Mouse (Mus musculus): ENCODE data around the gene Tlk1. TPM values are rescaled to one million over a fixed set of nuclear protein-coding genes. Genes with fewer than 3 reads are reported as not detected.

Tlk1 gene
- polyA plus RNA-seq, 1 experiment = 9.4 TPM

DNA sequence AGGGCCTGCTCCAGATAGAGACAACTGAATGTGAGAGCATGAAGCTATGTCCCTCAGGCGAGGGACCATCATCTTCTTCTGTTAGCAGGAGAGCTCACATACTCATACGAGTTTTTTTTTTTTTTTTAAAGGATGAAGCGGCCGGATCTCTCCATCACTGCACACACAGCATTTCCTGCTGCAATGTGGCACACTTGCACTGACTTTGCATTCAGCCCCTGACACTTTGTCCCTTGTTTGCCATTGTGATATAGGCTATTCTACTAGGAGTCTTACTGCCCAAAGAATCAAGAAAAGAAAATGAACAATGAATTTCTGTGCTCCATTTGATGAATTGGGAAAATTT lies 10.8 kb upstream of the Tlk1 start:
- Histone ChIP-seq H3K4me2 (ENCODE audit: low read depth) (no peak overlapping the region), H3K36me3 (ENCODE audit: control insufficient read depth, insufficient read depth) (no peaks in the 10 kb centered on the region), H3K79me2 (ENCODE audit: control insufficient read depth, insufficient read depth) (no peaks in the 10 kb centered on the region), H3K4me3 (no peak overlapping the region), H3K27me3 (ENCODE audit: control insufficient read depth, insufficient read depth, insufficient read length) (no peaks in the 10 kb centered on the region), H3ac (ENCODE audit: control insufficient read depth, insufficient read length) (no peak overlapping the region)
- TF ChIP-seq MYOG (IDR thresholded peaks at IDR 0.05; ENCODE audit: control insufficient read depth in 1 of 3, insufficient read depth in 1 of 3, insufficient read length in 2 of 3, low read depth in 2 of 3) (no peak), SRF (IDR thresholded peaks at IDR 0.05; ENCODE audit: control insufficient read depth, insufficient read length, low read depth) (no peak), POLR2A (IDR thresholded peaks at IDR 0.05; ENCODE audit: insufficient read length, low read depth) (no peak), POLR2AphosphoS2 (IDR thresholded peaks at IDR 0.05; ENCODE audit: insufficient read length, low read depth) (no peak), CEBPB (IDR thresholded peaks at IDR 0.05; ENCODE audit: insufficient read depth, poor library complexity, severe bottlenecking) (no peak), USF1 (IDR thresholded peaks at IDR 0.05; ENCODE audit: low read depth) (no peak), TCF3 (IDR thresholded peaks at IDR 0.05; ENCODE audit: insufficient read length, low read depth) (no peak), MAX (IDR thresholded peaks at IDR 0.05; ENCODE audit: low read depth) (no peak), E2F4 (IDR thresholded peaks at IDR 0.05; ENCODE audit: insufficient read depth) (no peak), MYOD1 (IDR thresholded peaks at IDR 0.05; ENCODE audit: control insufficient read depth in 1 of 3, insufficient read length in 2 of 3, low read depth in 2 of 3) (no peak), TCF12 (IDR thresholded peaks at IDR 0.05; ENCODE audit: insufficient read depth, poor library complexity, severe bottlenecking) (no peak), REST (IDR thresholded peaks at IDR 0.05; ENCODE audit: insufficient read depth, insufficient read length) (no peak)

DNA sequence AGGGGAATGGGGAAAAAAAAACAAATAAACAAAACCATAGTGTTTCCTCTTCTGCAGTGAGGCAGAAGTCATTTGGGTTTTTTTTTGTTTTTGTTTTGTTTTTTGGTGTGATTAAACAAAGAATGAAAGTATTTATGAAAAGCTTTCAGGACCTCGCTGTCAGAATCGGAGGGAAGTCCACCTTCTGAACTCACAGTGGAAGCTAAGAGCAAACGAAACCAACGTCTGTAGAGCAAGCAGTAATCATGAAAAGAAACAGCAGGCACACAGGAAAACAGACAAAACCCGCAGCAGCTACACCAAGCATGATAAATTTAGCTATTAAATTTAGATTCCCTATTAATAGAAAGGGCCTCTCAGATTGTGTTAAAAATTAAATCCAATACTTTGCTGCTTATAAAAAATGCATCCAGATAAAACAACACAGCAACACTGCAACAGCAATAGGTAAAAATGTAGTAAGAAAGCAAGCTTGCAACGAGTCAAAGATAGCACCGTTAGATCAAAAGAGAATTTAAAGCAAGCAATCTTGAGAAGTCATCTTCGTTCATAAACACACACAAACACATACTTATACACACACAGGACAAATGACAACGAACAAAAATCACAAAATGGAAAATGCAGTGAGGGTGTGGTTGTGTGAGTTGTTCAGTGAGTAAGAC lies 10.2 kb upstream of the Tlk1 start:
- Histone ChIP-seq H3ac (ENCODE audit: control insufficient read depth, insufficient read length) (no peak overlapping the region), H3K36me3 (ENCODE audit: control insufficient read depth, insufficient read depth) (no peaks in the 10 kb centered on the region), H3K27me3 (ENCODE audit: control insufficient read depth, insufficient read depth, insufficient read length) (no peaks in the 10 kb centered on the region), H3K4me2 (ENCODE audit: low read depth) (no peak overlapping the region), H3K79me2 (ENCODE audit: control insufficient read depth, insufficient read depth) (no peaks in the 10 kb centered on the region), H3K4me3 (no peak overlapping the region)
- no peak for TF ChIP-seq MYOG (IDR thresholded peaks at IDR 0.05; ENCODE audit: control insufficient read depth in 1 of 3, insufficient read depth in 1 of 3, insufficient read length in 2 of 3, low read depth in 2 of 3)
- TF ChIP-seq SRF (IDR thresholded peaks at IDR 0.05; ENCODE audit: control insufficient read depth, insufficient read length, low read depth) = no peak
- no peak for TF ChIP-seq REST (IDR thresholded peaks at IDR 0.05; ENCODE audit: insufficient read depth, insufficient read length)
- TF ChIP-seq MAX (IDR thresholded peaks at IDR 0.05; ENCODE audit: low read depth) = no peak
- no peak for TF ChIP-seq TCF3 (IDR thresholded peaks at IDR 0.05; ENCODE audit: insufficient read length, low read depth)
- no peak for TF ChIP-seq E2F4 (IDR thresholded peaks at IDR 0.05; ENCODE audit: insufficient read depth)
- no peak for TF ChIP-seq CEBPB (IDR thresholded peaks at IDR 0.05; ENCODE audit: insufficient read depth, poor library complexity, severe bottlenecking)
- TF ChIP-seq MYOD1 (IDR thresholded peaks at IDR 0.05; ENCODE audit: control insufficient read depth in 1 of 3, insufficient read length in 2 of 3, low read depth in 2 of 3) = no peak
- no peak for TF ChIP-seq POLR2AphosphoS2 (IDR thresholded peaks at IDR 0.05; ENCODE audit: insufficient read length, low read depth)
- TF ChIP-seq TCF12 (IDR thresholded peaks at IDR 0.05; ENCODE audit: insufficient read depth, poor library complexity, severe bottlenecking) = no peak
- TF ChIP-seq USF1 (IDR thresholded peaks at IDR 0.05; ENCODE audit: low read depth) = no peak
- TF ChIP-seq POLR2A (IDR thresholded peaks at IDR 0.05; ENCODE audit: insufficient read length, low read depth) = no peak

DNA sequence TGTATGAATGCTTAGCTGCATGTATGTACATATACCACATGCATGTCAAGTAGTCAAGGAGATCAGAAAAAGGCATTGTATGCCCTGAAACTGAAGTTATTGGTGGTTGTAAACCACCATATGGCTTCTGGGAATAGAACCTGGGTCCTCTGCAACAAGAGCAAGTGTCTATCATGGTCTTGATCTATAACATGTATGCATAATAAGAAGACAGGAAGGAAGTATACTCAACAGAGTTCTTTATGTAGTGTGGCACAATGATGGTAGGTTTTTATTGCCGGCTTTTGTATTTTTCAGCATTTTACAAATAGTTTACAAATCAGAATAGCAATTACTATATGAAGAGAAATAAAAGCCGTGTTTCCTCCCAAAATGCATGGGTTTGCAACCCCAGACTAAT lies 9.7 kb upstream of the Tlk1 start:
- no peak for TF ChIP-seq MYOG (IDR thresholded peaks at IDR 0.05; ENCODE audit: control insufficient read depth in 1 of 3, insufficient read depth in 1 of 3, insufficient read length in 2 of 3, low read depth in 2 of 3)
- TF ChIP-seq POLR2AphosphoS2 (IDR thresholded peaks at IDR 0.05; ENCODE audit: insufficient read length, low read depth) = no peak
- no peak for TF ChIP-seq POLR2A (IDR thresholded peaks at IDR 0.05; ENCODE audit: insufficient read length, low read depth)
- no peak for TF ChIP-seq CEBPB (IDR thresholded peaks at IDR 0.05; ENCODE audit: insufficient read depth, poor library complexity, severe bottlenecking)
- no peak for TF ChIP-seq MAX (IDR thresholded peaks at IDR 0.05; ENCODE audit: low read depth)
- TF ChIP-seq TCF3 (IDR thresholded peaks at IDR 0.05; ENCODE audit: insufficient read length, low read depth) = no peak
- TF ChIP-seq TCF12 (IDR thresholded peaks at IDR 0.05; ENCODE audit: insufficient read depth, poor library complexity, severe bottlenecking) = no peak
- H3K27me3 ChIP-seq (ENCODE audit: control insufficient read depth, insufficient read depth, insufficient read length) = no peaks in the 10 kb centered on the region
- H3K4me2 ChIP-seq (ENCODE audit: low read depth) = no peak overlapping the region
- H3K79me2 ChIP-seq (ENCODE audit: control insufficient read depth, insufficient read depth) = no peaks in the 10 kb centered on the region
- no peak overlapping the region for H3ac ChIP-seq (ENCODE audit: control insufficient read depth, insufficient read length)
- no peak overlapping the region for H3K4me3 ChIP-seq
- no peaks in the 10 kb centered on the region for H3K36me3 ChIP-seq (ENCODE audit: control insufficient read depth, insufficient read depth)

DNA sequence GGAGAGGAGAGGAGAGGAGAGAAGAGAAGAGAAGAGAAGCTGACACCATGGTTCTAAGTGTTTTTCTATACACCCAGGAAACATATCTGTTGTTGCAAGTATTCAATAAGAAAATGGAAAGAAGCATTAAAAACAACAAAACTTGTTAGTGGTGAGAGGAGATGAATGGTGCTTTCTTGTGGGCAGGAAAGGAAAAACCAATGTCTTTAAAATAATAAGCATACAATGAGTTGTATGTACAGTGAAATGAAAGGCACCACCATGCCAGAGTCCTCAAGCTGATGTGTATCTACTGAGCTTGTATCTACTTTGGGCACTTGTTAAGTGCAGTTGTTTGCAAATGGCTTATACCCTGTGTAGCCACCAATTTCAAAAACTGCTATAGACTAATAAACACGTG lies 7.7 kb upstream of the Tlk1 start:
- no peak overlapping the region for H3K4me3 ChIP-seq
- no peaks in the 10 kb centered on the region for H3K27me3 ChIP-seq (ENCODE audit: control insufficient read depth, insufficient read depth, insufficient read length)
- H3K4me2 ChIP-seq (ENCODE audit: low read depth) = no peak overlapping the region
- H3K36me3 ChIP-seq (ENCODE audit: control insufficient read depth, insufficient read depth) = no peaks in the 10 kb centered on the region
- H3ac ChIP-seq (ENCODE audit: control insufficient read depth, insufficient read length) = no peak overlapping the region
- H3K79me2 ChIP-seq (ENCODE audit: control insufficient read depth, insufficient read depth) = no peaks in the 10 kb centered on the region
- no peak for TF ChIP-seq TCF3 (IDR thresholded peaks at IDR 0.05; ENCODE audit: insufficient read length, low read depth)
- TF ChIP-seq TCF12 (IDR thresholded peaks at IDR 0.05; ENCODE audit: insufficient read depth, poor library complexity, severe bottlenecking) = no peak
- TF ChIP-seq USF1 (IDR thresholded peaks at IDR 0.05; ENCODE audit: low read depth) = no peak
- TF ChIP-seq E2F4 (IDR thresholded peaks at IDR 0.05; ENCODE audit: insufficient read depth) = no peak
- no peak for TF ChIP-seq MAX (IDR thresholded peaks at IDR 0.05; ENCODE audit: low read depth)
- no peak for TF ChIP-seq CEBPB (IDR thresholded peaks at IDR 0.05; ENCODE audit: insufficient read depth, poor library complexity, severe bottlenecking)
- no peak for TF ChIP-seq SRF (IDR thresholded peaks at IDR 0.05; ENCODE audit: control insufficient read depth, insufficient read length, low read depth)
- TF ChIP-seq REST (IDR thresholded peaks at IDR 0.05; ENCODE audit: insufficient read depth, insufficient read length) = no peak
- TF ChIP-seq POLR2AphosphoS2 (IDR thresholded peaks at IDR 0.05; ENCODE audit: insufficient read length, low read depth) = no peak
- no peak for TF ChIP-seq POLR2A (IDR thresholded peaks at IDR 0.05; ENCODE audit: insufficient read length, low read depth)
- TF ChIP-seq MYOD1 (IDR thresholded peaks at IDR 0.05; ENCODE audit: control insufficient read depth in 1 of 3, insufficient read length in 2 of 3, low read depth in 2 of 3) = no peak
- no peak for TF ChIP-seq MYOG (IDR thresholded peaks at IDR 0.05; ENCODE audit: control insufficient read depth in 1 of 3, insufficient read depth in 1 of 3, insufficient read length in 2 of 3, low read depth in 2 of 3)

Data from myocyte (in vitro differentiated cells).